ENCODE assay signal across 9 mouse cellular contexts in genomic region chr11:52129621-52130450, GRCm38 (mm10). TPM values are rescaled to one million over a fixed set of nuclear protein-coding genes. Genes with fewer than 3 reads are reported as not detected.
DNase-seq lines count a peak whose midpoint lies in the region; ATAC-seq lines count a peak whose summit lies in the region.
"Had no signal": no experiment of that assay in that cellular context is flagged by ENCODE, and none has a peak within 500 bp of the region (broad histone marks: within the 10 kb centered on the region; RNA-seq: fewer than 3 reads in every experiment).

No protein-coding gene starts in this region.

- peaks cover 2% of the 10 kb centered on the region for H3K9me3 ChIP-seq in embryonic facial prominence, embryonic 13.5 days
- H3K9me3 ChIP-seq in embryonic facial prominence, embryonic 10.5 days = no peaks in the 10 kb centered on the region
- H3K9me3 ChIP-seq: liver, embryonic 13.5 days had no signal

- H3K4me3 ChIP-seq in embryonic facial prominence, embryonic 13.5 days = no peak overlapping the region
- H3K4me3 ChIP-seq in embryonic facial prominence, embryonic 10.5 days = no peak overlapping the region
- H3K4me3 ChIP-seq: liver, embryonic 13.5 days had no signal

- peaks cover 19% of the 10 kb centered on the region for H3K36me3 ChIP-seq in embryonic facial prominence, embryonic 13.5 days
- H3K36me3 ChIP-seq in embryonic facial prominence, embryonic 10.5 days (replicated peaks) = peaks cover 33% of the 10 kb centered on the region

- no peak overlapping the region for H3K9ac ChIP-seq in embryonic facial prominence, embryonic 13.5 days
- H3K9ac ChIP-seq: liver, embryonic 13.5 days had no signal

- intact Hi-C loops in left cerebral cortex, postnatal 10 days (cut with DNase I) = no loop called here

- H3K4me2 ChIP-seq in embryonic facial prominence, embryonic 13.5 days = no peak overlapping the region
- H3K4me2 ChIP-seq: liver, embryonic 13.5 days had no signal

- 0 out of 2 replicates have a peak, but pooled peaks have one; percentile 6 for ATAC-seq in embryonic facial prominence, embryonic 13.5 days (ENCODE audit: insufficient number of reproducible peaks, insufficient read depth, low FRiP score, low TSS enrichment, low read depth)

- no peaks in the 10 kb centered on the region for H3K27me3 ChIP-seq in embryonic facial prominence, embryonic 13.5 days
- no peaks in the 10 kb centered on the region for H3K27me3 ChIP-seq in embryonic facial prominence, embryonic 10.5 days (replicated peaks; ENCODE audit: low read depth, poor library complexity, severe bottlenecking)
- H3K27me3 ChIP-seq: liver, embryonic 13.5 days had no signal

- 72% methylated on average over 10 of the region's 10 CpGs for WGBS in embryonic facial prominence, embryonic 13.5 days
- 83% methylated on average over 10 of the region's 10 CpGs for WGBS in embryonic facial prominence, embryonic 10.5 days

- H3K4me1 ChIP-seq in embryonic facial prominence, embryonic 13.5 days = no peaks in the 10 kb centered on the region
- no peaks in the 10 kb centered on the region for H3K4me1 ChIP-seq in embryonic facial prominence, embryonic 10.5 days

- H3K27ac ChIP-seq in embryonic facial prominence, embryonic 13.5 days = peak overlapping the region; percentile 13
- H3K27ac ChIP-seq in embryonic facial prominence, embryonic 10.5 days (replicated peaks) = no peak overlapping the region
- H3K27ac ChIP-seq: liver, embryonic 13.5 days had no signal

- DNase-seq in embryonic facial prominence, embryonic 10.5 days (ENCODE audit: low spot score) = no peak
- peak; percentile 23 for DNase-seq in retina, adult 2 months (ENCODE audit: low read depth, low spot score)
- DNase-seq in retina, embryonic 14.5 days (ENCODE audit: low spot score) = no peak
- DNase-seq in left cerebral cortex, postnatal 10 days (ENCODE audit: extremely low spot score in 1 of 2, low spot score in 2 of 2) = peak; percentile 57 to 77
- DNase-seq in telencephalon, adult 2 months (ENCODE audit: low read depth, low spot score) = peak; percentile 90
- DNase-seq in embryo, embryonic 10 days (ENCODE audit: low spot score) = no peak
- no peak for DNase-seq in kidney, postnatal 14 days
- DNase-seq: liver, embryonic 13.5 days had no signal

RNA-seq across cellular contexts. Expression of gene Olfr1373, which starts 15.5 kb away (rescaled TPM):
- not detected in 2 replicates for polyA plus RNA-seq in embryonic facial prominence, embryonic 13.5 days (2015; fragmentation: Nextera tagmentation; extraction: Ambion mirVana)
- not detected in 2 replicates for polyA plus RNA-seq in embryonic facial prominence, embryonic 10.5 days (2016; fragmentation: Nextera tagmentation; extraction: Ambion mirVana)
- not detected for total RNA-seq in left cerebral cortex, postnatal 10 days (2021)
- polyA plus RNA-seq: liver, embryonic 13.5 days had no signal

RNA-seq across cellular contexts. Expression of gene Ppp2ca, which starts 31.4 kb away (rescaled TPM):
- 83.5 and 90.8 TPM in 2 replicates for polyA plus RNA-seq in embryonic facial prominence, embryonic 13.5 days (2015; fragmentation: Nextera tagmentation; extraction: Ambion mirVana)
- polyA plus RNA-seq in embryonic facial prominence, embryonic 10.5 days (2016; fragmentation: Nextera tagmentation; extraction: Ambion mirVana) = 80.3 and 84.7 TPM in 2 replicates
- total RNA-seq in left cerebral cortex, postnatal 10 days (2021) = 100 to 1,000 TPM; 145 to 149 TPM

Comparison
In these comparisons a context has a peak if more than half of its experiments do, and no peak if none do; other contexts are left out.
1. DNase-seq: peak in retina, adult 2 months (single experiment), left cerebral cortex, postnatal 10 days (2 of 2) and telencephalon, adult 2 months (single experiment); none in embryonic facial prominence, embryonic 10.5 days (single experiment), retina, embryonic 14.5 days (single experiment), embryo, embryonic 10 days (single experiment) and kidney, postnatal 14 days (single experiment).